Mouse (Mus musculus): ENCODE measurements at regions not wholly inside any gene's neighbourhood (a gene's known extent, or its start where the extent isn't known, plus 50 kb on each side); places are given as distances from the start of the nearest gene placed in this dataset.

- Histone ChIP-seq H3K79me2 (replicated peaks; ENCODE audit: control insufficient read depth, insufficient read depth, low read length) (no peaks in the 10 kb centered on the region), H3K9ac (ENCODE audit: low read depth, low read length) (no peak overlapping the region), H3K36me3 (ENCODE audit: control insufficient read depth, insufficient read depth, low read length) (no peaks in the 10 kb centered on the region), H3K27ac (no peak overlapping the region), H3K4me1 (ENCODE audit: control insufficient read depth, insufficient read depth, low read length) (no peaks in the 10 kb centered on the region), H3K27me3 (ENCODE audit: control insufficient read depth, insufficient read depth, low read length) (no peaks in the 10 kb centered on the region), H3K4me3 (no peak overlapping the region)
- DNase-seq, result no peak
- intact Hi-C loops (cut with DNase I), result no loop called here
- no peak for TF ChIP-seq EP300 (IDR thresholded peaks at IDR 0.05; ENCODE audit: insufficient read depth, low read depth, low read length)
- no peak for TF ChIP-seq CTCF (IDR thresholded peaks at IDR 0.05)
- TF ChIP-seq POLR2A (IDR thresholded peaks at IDR 0.05; ENCODE audit: insufficient read depth, low read depth, low read length), result no peak
- WGBS, result 86% methylated on average over 4 of the region's 4 CpGs
Measured at GRCm38 (mm10) chr19:21214253-21214652, 57.8 kb upstream of the Zfand5 start.

- intact Hi-C loops (cut with DNase I), result no loop called here
- Histone ChIP-seq H3K79me2 (replicated peaks; ENCODE audit: control insufficient read depth, insufficient read depth, low read length) (no peaks in the 10 kb centered on the region), H3K4me1 (ENCODE audit: control insufficient read depth, insufficient read depth, low read length) (no peaks in the 10 kb centered on the region), H3K27ac (no peak overlapping the region), H3K9ac (ENCODE audit: low read depth, low read length) (no peak overlapping the region), H3K36me3 (ENCODE audit: control insufficient read depth, insufficient read depth, low read length) (no peaks in the 10 kb centered on the region), H3K4me3 (no peak overlapping the region), H3K27me3 (ENCODE audit: control insufficient read depth, insufficient read depth, low read length) (no peaks in the 10 kb centered on the region)
- TF ChIP-seq POLR2A (IDR thresholded peaks at IDR 0.05; ENCODE audit: insufficient read depth, low read depth, low read length) (no peak), EP300 (IDR thresholded peaks at IDR 0.05; ENCODE audit: insufficient read depth, low read depth, low read length) (no peak), CTCF (IDR thresholded peaks at IDR 0.05) (no peak)
- no peak for DNase-seq
- WGBS, result 86% methylated on average over 10 of the region's 10 CpGs
Measured at GRCm38 (mm10) chr19:21193461-21193860, 78.6 kb upstream of the Zfand5 start.

- Histone ChIP-seq H3K79me2 (replicated peaks; ENCODE audit: control insufficient read depth, insufficient read depth, low read length) (no peaks in the 10 kb centered on the region), H3K4me3 (no peak overlapping the region), H3K9ac (ENCODE audit: low read depth, low read length) (no peak overlapping the region), H3K4me1 (ENCODE audit: control insufficient read depth, insufficient read depth, low read length) (no peaks in the 10 kb centered on the region), H3K36me3 (ENCODE audit: control insufficient read depth, insufficient read depth, low read length) (no peaks in the 10 kb centered on the region), H3K27ac (no peak overlapping the region), H3K27me3 (ENCODE audit: control insufficient read depth, insufficient read depth, low read length) (no peaks in the 10 kb centered on the region)
- 69% methylated on average over 6 of the region's 6 CpGs for WGBS
- intact Hi-C loops (cut with DNase I), result no loop called here
- TF ChIP-seq CTCF (IDR thresholded peaks at IDR 0.05) (no peak), EP300 (IDR thresholded peaks at IDR 0.05; ENCODE audit: insufficient read depth, low read depth, low read length) (no peak), POLR2A (IDR thresholded peaks at IDR 0.05; ENCODE audit: insufficient read depth, low read depth, low read length) (no peak)
- DNase-seq, result no peak
Measured at GRCm38 (mm10) chr19:21192576-21192975, 79.5 kb upstream of the Zfand5 start.

- Histone ChIP-seq H3K4me3 (no peak overlapping the region), H3K4me1 (ENCODE audit: control insufficient read depth, insufficient read depth, low read length) (no peaks in the 10 kb centered on the region), H3K27me3 (ENCODE audit: control insufficient read depth, insufficient read depth, low read length) (no peaks in the 10 kb centered on the region), H3K27ac (no peak overlapping the region), H3K36me3 (ENCODE audit: control insufficient read depth, insufficient read depth, low read length) (no peaks in the 10 kb centered on the region), H3K9ac (ENCODE audit: low read depth, low read length) (no peak overlapping the region), H3K79me2 (replicated peaks; ENCODE audit: control insufficient read depth, insufficient read depth, low read length) (no peaks in the 10 kb centered on the region)
- no peak for DNase-seq
- 75% methylated on average over 4 of the region's 4 CpGs for WGBS
- intact Hi-C loops (cut with DNase I), result no loop called here
- TF ChIP-seq CTCF (IDR thresholded peaks at IDR 0.05), result no peak
Measured at GRCm38 (mm10) chr19:21189216-21189615, 82.9 kb upstream of the Zfand5 start.

GRCm38 (mm10) chr19:21186656-21187055, 85.4 kb upstream of the Zfand5 start:
- Histone ChIP-seq H3K27ac (no peak overlapping the region), H3K4me1 (ENCODE audit: control insufficient read depth, insufficient read depth, low read length) (no peaks in the 10 kb centered on the region), H3K27me3 (ENCODE audit: control insufficient read depth, insufficient read depth, low read length) (no peaks in the 10 kb centered on the region), H3K36me3 (ENCODE audit: control insufficient read depth, insufficient read depth, low read length) (no peaks in the 10 kb centered on the region), H3K4me3 (no peak overlapping the region), H3K79me2 (replicated peaks; ENCODE audit: control insufficient read depth, insufficient read depth, low read length) (no peaks in the 10 kb centered on the region), H3K9ac (ENCODE audit: low read depth, low read length) (no peak overlapping the region)
- WGBS, result 84% methylated on average over 1 of the region's 1 CpGs
- TF ChIP-seq EP300 (IDR thresholded peaks at IDR 0.05; ENCODE audit: insufficient read depth, low read depth, low read length), result no peak
- no peak for TF ChIP-seq POLR2A (IDR thresholded peaks at IDR 0.05; ENCODE audit: insufficient read depth, low read depth, low read length)
- TF ChIP-seq CTCF (IDR thresholded peaks at IDR 0.05), result no peak
- no peak for DNase-seq
- intact Hi-C loops (cut with DNase I), result no loop called here

- no peaks in the 10 kb centered on the region for H3K36me3 ChIP-seq (ENCODE audit: control insufficient read depth, insufficient read depth, low read length)
- no peak overlapping the region for H3K4me3 ChIP-seq
- 71% methylated on average over 1 of the region's 1 CpGs for WGBS
- no peak for TF ChIP-seq POLR2A (IDR thresholded peaks at IDR 0.05; ENCODE audit: insufficient read depth, low read depth, low read length)
- TF ChIP-seq EP300 (IDR thresholded peaks at IDR 0.05; ENCODE audit: insufficient read depth, low read depth, low read length), result no peak
- no peak overlapping the region for H3K27ac ChIP-seq
- H3K4me1 ChIP-seq (ENCODE audit: control insufficient read depth, insufficient read depth, low read length), result no peaks in the 10 kb centered on the region
- H3K27me3 ChIP-seq (ENCODE audit: control insufficient read depth, insufficient read depth, low read length), result no peaks in the 10 kb centered on the region
- no peak for DNase-seq
- intact Hi-C loops (cut with DNase I), result no loop called here
- H3K9ac ChIP-seq (ENCODE audit: low read depth, low read length), result no peak overlapping the region
- no peaks in the 10 kb centered on the region for H3K79me2 ChIP-seq (replicated peaks; ENCODE audit: control insufficient read depth, insufficient read depth, low read length)
Measured at GRCm38 (mm10) chr19:21186016-21186415, 86.1 kb upstream of the Zfand5 start.

Measured in heart, adult 2 months (tissue).